Mouse (Mus musculus) small intestine, adult 2 months (tissue): ENCODE results near the gene Mob3b. TPM values are rescaled to one million over a fixed set of nuclear protein-coding genes. Genes with fewer than 3 reads are reported as not detected.
A peak's percentile ranks its signal among the peaks of the same experiment; 100 is the strongest.

Source experiments
- H3K27ac ChIP-seq: fragments of 200-500 bp; 2 replicates; pipeline ENCODE4 v1.5.1; 2012; ENCODE audit warnings: low read depth, low read length, control low read depth, inconsistent platforms; ENCODE audit not compliant: insufficient read depth
- H3K27me3 ChIP-seq: fragments of 200-500 bp; 2 replicates; pipeline ENCODE4 v1.6.1; 2012; ENCODE audit warnings: mild to moderate bottlenecking, moderate library complexity, low read length, inconsistent platforms; ENCODE audit not compliant: control insufficient read depth, insufficient read depth
- H3K36me3 ChIP-seq: fragments of 200-500 bp; 2 replicates; pipeline ENCODE4 v1.6.1; 2012; ENCODE audit warnings: mild to moderate bottlenecking, low read length, control low read depth, inconsistent platforms; ENCODE audit not compliant: control insufficient read depth, insufficient read depth
- H3K4me1 ChIP-seq: fragments of 200-500 bp; 2 replicates; pipeline ENCODE4 v1.6.1; 2012; ENCODE audit warnings: low read length, inconsistent platforms, mixed read lengths; ENCODE audit not compliant: control insufficient read depth, insufficient read depth, insufficient read length
- H3K4me3 ChIP-seq: fragments of 200-500 bp; 2 replicates; pipeline ENCODE4 v1.5.1; 2012; ENCODE audit warnings: low read depth, mild to moderate bottlenecking, control low read depth, inconsistent platforms, low read length, moderate library complexity
- CTCF ChIP-seq: fragments of 200-500 bp; IDR thresholded peaks from 2 replicates; pipeline ENCODE4 v1.5.1; 2012; ENCODE audit warnings: low read depth, mild to moderate bottlenecking, control low read depth, inconsistent platforms, low read length, moderate library complexity, mixed read lengths; ENCODE audit not compliant: insufficient replicate concordance, insufficient read length; ENCODE audit errors: extremely low read depth
- POLR2A ChIP-seq: fragments of 200-500 bp; IDR thresholded peaks from 2 replicates; pipeline ENCODE4 v1.6.1; 2012; ENCODE audit warnings: low read depth, mild to moderate bottlenecking, control low read depth, inconsistent platforms, low read length, moderate library complexity
- WGBS: fragments of 180-500 bp; shearing (Covaris S2); methylation state at CpG from one replicate; pipeline ENCODE4 v1.1.7; 2018; 5-methylcytosine and 5-hydroxymethylcytosine counted together
- polyA plus RNA-seq: library from polyadenylated mRNA; depleted of rRNA; stranded (reverse); fragments of >200 nt; gene quantifications from 2 replicates; pipeline ENCODE4 v1.2.3, GENCODE M21; 2012

The Mob3b gene
- polyA plus RNA-seq, 1 experiment = 12.2 TPM

DNA sequence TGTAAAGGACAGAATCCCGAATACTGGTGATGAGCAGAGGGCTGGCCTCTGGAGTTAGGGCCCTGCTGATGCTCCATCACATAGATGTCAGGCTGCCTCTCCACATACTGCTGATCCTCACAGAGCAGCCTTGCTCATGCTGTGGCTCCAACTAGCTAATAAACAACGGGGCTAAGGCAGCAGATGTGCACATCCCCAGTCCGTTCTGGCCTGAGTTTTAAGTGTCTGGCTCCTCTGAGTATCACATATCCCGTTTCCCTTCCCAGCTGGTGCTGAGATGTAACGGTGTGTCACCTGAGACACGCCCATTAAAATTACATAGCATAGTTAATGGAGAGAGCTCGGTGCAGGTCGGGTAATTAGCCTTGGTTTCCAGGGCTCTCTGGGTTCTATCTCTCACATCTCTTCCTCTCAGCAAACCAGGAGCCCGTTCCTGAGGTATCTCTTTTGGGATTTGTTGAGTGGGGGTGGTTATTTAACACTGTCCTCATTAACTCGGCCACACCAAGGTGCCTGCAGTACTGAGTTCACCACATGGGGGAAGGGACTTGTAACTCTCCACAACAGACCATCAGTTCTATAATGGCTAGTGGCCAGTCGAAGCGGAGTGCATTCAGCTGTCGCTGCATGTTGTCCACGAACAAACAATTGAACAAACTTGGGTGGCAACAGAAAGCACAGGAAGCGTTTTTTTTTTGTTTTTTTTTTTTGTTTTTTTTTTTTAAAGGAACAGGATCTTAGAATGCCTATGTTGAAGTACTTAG is 92.0 kb downstream of the Mob3b start:
- WGBS = 46% methylated on average over 15 of the region's 15 CpGs
- Histone ChIP-seq H3K27ac (no peak overlapping the region), H3K4me1 (peaks cover 4% of the 10 kb centered on the region; the same call in 1 of the 2 replicates), H3K27me3 (no peaks in the 10 kb centered on the region), H3K36me3 (no peaks in the 10 kb centered on the region), H3K4me3 (no peak overlapping the region)
- TF ChIP-seq POLR2A (no peak), CTCF (no peak)

DNA sequence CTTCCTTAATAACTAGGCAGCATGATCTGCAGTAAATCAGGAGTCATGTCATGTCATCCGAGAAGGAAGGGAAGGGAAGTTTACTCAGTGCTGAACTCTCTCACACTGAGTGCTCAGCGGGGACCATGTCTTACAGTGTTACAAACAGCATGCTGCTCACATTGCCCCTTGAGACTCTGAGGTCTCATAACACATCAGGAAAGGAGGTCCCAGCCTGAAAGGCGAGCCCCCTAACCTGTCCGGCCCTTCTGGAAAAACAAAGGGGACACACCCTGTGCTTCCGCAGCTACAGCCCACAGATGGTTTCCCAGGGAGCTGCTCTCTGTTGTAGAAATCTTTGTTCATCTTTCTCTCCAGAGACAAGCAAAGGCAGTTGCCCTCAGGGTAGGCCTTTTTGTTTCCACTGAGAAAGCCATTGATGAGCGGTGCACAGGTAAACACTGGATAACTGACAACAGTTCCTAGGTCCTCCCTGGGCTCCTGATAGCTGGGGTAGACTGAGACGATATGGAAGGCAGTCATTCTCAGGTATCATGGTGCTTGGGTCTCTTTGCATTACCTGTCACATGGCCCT is 94.1 kb downstream of the Mob3b start:
- WGBS = 78% methylated on average over 7 of the region's 7 CpGs
- H3K4me3 ChIP-seq = no peak overlapping the region
- no peak for TF ChIP-seq CTCF
- no peak for TF ChIP-seq POLR2A

DNA sequence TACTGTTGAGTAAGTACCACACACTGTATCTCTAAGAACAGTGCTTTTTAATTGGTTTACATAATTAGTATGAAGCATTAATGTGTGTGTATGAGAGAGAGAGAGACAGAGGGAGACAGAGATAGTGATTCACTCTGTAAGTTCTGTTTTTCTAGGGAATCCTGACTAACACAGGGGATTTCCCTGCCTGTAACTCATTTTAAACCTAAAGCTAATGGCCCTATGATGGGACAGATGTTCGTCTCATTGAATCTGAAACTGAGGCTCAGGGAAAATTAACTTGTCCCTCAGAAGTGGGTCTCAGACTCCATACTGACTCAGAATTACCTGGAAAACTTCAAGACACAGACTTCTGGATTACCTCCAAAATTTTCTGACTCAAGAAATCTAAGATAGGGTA is 96.3 kb downstream of the Mob3b start:
- 76% methylated on average over 1 of the region's 1 CpGs for WGBS
- no peak overlapping the region for H3K4me3 ChIP-seq
- peaks cover 2% of the 10 kb centered on the region; the same call in 1 of the 2 replicates for H3K4me1 ChIP-seq
- H3K27ac ChIP-seq = no peak overlapping the region
- H3K36me3 ChIP-seq = no peaks in the 10 kb centered on the region
- no peaks in the 10 kb centered on the region for H3K27me3 ChIP-seq
- no peak for TF ChIP-seq CTCF
- no peak for TF ChIP-seq POLR2A

More for the DNA sequence above, 94.1 kb downstream of the Mob3b start:
- no peaks in the 10 kb centered on the region for H3K27me3 ChIP-seq
- no peak overlapping the region for H3K27ac ChIP-seq
- no peaks in the 10 kb centered on the region for H3K36me3 ChIP-seq
- peaks cover 4% of the 10 kb centered on the region; the same call in 1 of the 2 replicates for H3K4me1 ChIP-seq

DNA sequence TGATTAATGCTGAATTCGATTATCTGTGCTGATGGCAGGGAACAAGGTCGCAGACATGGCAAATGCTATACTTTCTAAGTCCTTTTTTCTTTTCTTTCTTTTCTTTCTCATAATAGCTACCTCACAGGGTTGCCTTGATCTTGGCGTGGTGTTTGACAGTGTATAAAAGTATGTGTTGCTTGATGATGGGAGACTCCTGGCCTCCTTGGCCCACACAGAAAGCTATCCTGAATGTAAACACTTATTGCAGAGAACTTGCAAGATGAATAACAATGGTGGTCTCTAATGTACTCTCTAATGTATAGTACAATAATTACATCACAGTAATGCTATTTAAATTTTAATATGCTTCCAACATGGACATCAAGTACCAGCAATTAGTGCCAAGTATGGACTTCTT is 96.9 kb downstream of the Mob3b start:
- no peaks in the 10 kb centered on the region for H3K36me3 ChIP-seq
- no peak overlapping the region for H3K4me3 ChIP-seq
- no peak overlapping the region for H3K27ac ChIP-seq
- WGBS = 92% methylated on average over 3 of the region's 3 CpGs
- H3K27me3 ChIP-seq = no peaks in the 10 kb centered on the region
- no peaks in the 10 kb centered on the region; the same call in 1 of the 2 replicates for H3K4me1 ChIP-seq
- TF ChIP-seq POLR2A (no peak), CTCF (no peak)

DNA sequence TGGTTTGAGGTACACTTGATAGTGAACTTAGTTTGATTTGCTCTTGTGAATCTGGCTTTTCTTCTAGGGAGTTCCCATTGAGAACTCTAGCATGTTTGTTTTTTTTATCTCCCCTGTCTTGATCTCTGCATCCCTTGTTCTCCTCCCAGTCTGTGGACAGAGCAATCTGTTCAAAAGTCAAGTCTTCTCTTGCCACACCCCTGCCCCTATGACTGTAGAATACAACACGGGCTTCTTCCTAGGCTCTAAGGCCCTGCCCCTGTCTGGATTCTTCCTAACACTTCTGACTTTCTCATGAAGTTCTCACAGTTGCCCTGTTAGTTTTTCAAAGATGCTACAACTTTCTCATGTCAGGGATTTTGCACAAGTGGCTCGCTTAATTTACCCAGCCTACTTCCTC is 102.9 kb downstream of the Mob3b start:
- peak overlapping the region; percentile 55 for H3K27ac ChIP-seq
- 34% methylated on average over 2 of the region's 2 CpGs for WGBS
- no peak for TF ChIP-seq CTCF
- no peak for TF ChIP-seq POLR2A

DNA sequence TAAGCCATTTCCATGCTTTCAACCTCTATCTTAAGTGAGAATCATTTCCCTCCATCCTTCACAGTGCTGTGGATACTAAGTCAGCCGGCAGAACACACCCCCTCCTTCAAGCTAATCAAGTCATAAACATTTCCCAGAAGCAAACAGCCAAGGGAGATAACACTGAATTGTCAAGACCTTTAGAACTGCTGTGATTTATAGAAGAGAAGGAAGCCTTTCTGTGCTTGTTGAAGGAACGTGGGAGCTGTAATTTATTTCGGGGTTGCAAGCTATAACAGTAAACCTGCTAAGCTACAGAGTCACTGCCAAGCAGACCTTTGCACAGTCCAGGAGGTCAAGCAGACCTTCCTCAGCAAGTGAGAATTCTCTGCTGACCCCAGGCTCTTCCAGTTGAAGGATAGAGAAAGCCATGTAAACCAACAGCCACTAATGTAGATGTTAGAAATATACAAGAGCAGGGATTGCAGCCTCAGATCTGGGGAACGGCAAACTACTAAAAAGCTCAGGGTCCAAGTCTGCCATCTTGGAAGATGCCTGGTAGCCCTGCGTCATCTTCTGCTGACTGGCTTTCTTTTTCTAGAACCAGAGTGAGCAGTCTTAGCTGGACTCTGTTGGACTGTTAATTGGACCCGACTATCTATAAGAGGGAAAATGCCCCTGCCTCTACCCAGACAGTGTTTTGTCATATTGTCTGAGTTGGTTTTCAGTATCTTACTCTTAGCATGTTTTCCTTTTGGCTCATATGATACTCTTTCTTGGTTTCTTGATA is 104.9 kb downstream of the Mob3b start:
- no peaks in the 10 kb centered on the region for H3K27me3 ChIP-seq
- H3K27ac ChIP-seq = peak overlapping the region; percentile 69
- H3K4me1 ChIP-seq = peaks cover 33% of the 10 kb centered on the region; the same call in 1 of the 2 replicates
- H3K4me3 ChIP-seq = no peak overlapping the region
- H3K36me3 ChIP-seq = no peaks in the 10 kb centered on the region
- WGBS = 22% methylated on average over 6 of the region's 6 CpGs
- TF ChIP-seq POLR2A (no peak), CTCF (no peak)

More for the DNA sequence above, 102.9 kb downstream of the Mob3b start:
- Histone ChIP-seq H3K36me3 (no peaks in the 10 kb centered on the region), H3K4me3 (no peak overlapping the region), H3K27me3 (no peaks in the 10 kb centered on the region), H3K4me1 (peaks cover 33% of the 10 kb centered on the region; the same call in 1 of the 2 replicates)

DNA sequence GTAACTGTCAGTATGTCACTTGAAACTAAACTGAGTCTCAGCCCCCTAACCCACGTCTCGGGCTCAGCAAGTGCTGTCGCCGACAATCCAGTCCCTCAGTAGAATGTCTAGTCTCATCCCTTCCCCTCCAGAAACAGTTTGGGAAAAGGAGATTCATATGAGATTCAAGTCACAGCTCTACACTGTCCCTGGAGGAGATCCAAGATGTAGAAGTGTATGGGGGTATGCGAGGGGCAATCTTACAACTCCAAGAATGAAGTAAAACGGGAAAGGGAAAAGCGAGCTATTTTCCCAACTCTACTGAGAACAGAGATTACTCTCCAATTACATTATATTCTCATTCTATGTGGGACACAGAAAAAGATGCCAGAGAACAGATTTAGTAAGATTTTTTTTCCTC is 106.1 kb downstream of the Mob3b start:
- Histone ChIP-seq H3K27me3 (no peaks in the 10 kb centered on the region), H3K27ac (peak overlapping the region; percentile 2; the same call in 1 of the 2 replicates), H3K36me3 (no peaks in the 10 kb centered on the region), H3K4me3 (no peak overlapping the region), H3K4me1 (peaks cover 33% of the 10 kb centered on the region; the same call in 1 of the 2 replicates)
- WGBS = 81% methylated on average over 7 of the region's 7 CpGs
- TF ChIP-seq POLR2A = no peak
- no peak for TF ChIP-seq CTCF
